Mouse (Mus musculus): ENCODE results near the gene Vmn1r90.
"Not testable (repeated sequence)": the region's sequence is repeated elsewhere in the genome, so short reads cannot be mapped to it uniquely, and the experiment has no call there.

The Vmn1r90 gene

GRCm38 (mm10) chr7:14563406-14563805 is at the start of gene Vmn1r90:
Gene Vmn1r90 (minus strand): TSS chr7:14563506.
- no peak for DNase-seq (ENCODE audit: extremely low spot score, low spot score)

- DNase-seq (ENCODE audit: extremely low spot score, low spot score): not testable (repeated sequence)
These were observed 29.7 kb upstream of the Vmn1r90 start for GRCm38 (mm10) chr7:14593009-14593408.

GRCm38 (mm10) chr7:14552284-14552683 is 11.0 kb downstream of the Vmn1r90 start:
- no peak for DNase-seq (ENCODE audit: extremely low spot score, low spot score)

- DNase-seq (ENCODE audit: extremely low spot score, low spot score): no peak
These were observed 38.0 kb downstream of the Vmn1r90 start for GRCm38 (mm10) chr7:14525280-14525679.

GRCm38 (mm10) chr7:14522636-14523035 is 40.7 kb downstream of the Vmn1r90 start:
- DNase-seq (ENCODE audit: extremely low spot score, low spot score): no peak

- no peak for DNase-seq (ENCODE audit: extremely low spot score, low spot score)
These were observed 45.0 kb downstream of the Vmn1r90 start for GRCm38 (mm10) chr7:14518301-14518700.
